Mouse (Mus musculus): ENCODE data around the gene Rpf2.

The Rpf2 gene

DNA sequence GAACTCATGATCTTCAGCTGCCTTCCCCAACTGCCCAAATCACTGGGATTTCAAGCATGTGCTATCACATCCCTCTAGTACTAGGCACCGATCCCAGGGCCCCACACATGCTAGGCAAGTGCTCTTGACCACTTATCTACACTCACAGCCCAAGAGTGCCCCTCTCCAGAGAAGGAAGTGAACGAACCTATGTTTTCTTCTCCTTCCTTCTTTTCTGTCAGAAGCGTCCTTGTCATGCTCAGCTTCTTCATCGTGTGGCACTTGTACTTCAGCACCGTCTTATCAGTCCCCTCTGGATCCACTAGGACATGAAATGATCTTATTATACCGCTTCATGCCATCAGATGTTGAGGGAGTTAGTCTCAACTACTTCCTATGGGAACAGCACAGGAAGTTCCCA is 4.1 kb upstream of the Rpf2 start:
- DNase-seq (ENCODE audit: extremely low read depth, low read depth), result peak; percentile 66

DNA sequence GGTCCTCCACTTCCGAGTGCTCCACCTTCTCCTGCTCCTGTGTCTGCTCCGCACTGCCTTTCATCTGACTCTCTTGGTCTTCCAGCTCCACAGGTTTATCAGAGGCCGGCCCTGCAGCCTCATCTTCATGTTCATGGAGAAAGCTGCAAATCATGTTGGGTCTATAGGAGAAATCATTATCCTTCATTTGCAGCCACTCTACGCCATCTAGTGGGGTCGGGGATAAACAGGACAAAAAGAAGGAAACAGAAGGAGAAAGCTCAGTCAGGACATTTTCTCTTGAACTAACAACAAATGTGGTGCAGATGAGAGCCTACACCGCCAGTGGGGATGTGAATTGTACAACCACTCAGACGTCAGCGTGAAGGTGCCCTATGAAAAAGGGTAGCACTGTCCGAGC is 2.8 kb upstream of the Rpf2 start:
- no peak for DNase-seq (ENCODE audit: extremely low read depth, low read depth)

DNA sequence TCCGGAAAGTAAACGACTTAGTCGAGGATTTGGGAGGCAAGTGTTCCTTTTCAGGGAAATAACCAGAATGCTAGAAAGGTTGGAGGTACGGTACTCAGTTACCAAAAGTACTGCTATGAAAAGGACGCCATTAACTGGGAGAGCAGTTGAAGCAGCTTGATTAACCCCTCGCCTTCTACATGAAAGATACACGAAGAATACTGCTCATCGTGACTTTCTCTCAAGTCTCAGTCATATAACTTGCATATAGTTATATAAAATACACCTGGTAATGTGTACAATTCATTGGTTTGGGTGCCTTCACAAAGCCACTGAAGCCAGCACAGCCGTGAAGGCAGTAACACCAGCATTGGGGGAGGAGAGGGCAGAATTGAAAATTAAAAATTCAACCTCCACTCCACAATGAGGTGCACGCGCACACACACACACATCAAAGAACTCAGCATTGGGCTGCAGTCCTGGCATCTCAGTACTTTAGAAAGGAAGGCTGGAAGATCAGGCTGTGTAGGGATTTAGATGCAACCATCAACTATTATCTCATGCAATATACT is 405 bp upstream of the Rpf2 start:
- DNase-seq (ENCODE audit: extremely low read depth, low read depth), result no peak

DNA sequence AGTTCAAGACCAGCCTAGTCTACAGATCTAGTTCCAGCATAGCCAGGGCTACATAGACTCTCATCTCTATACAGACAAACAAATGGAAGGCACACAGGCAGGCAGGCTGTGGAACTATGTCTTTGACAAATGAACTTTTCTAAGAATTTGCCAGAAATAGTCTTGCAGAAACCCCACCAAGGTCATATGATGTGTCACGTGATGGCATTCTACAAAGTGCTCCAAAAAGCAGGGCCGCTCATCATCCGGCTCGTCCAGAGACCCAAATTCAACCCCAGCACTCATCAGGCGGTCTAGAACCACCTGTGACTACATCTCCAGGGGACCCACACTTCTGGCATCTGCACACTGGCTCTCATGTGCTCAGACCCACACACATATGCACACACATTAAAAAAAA is 9.0 kb downstream of the Rpf2 start:
- DNase-seq (ENCODE audit: extremely low read depth, low read depth), result no peak

DNA sequence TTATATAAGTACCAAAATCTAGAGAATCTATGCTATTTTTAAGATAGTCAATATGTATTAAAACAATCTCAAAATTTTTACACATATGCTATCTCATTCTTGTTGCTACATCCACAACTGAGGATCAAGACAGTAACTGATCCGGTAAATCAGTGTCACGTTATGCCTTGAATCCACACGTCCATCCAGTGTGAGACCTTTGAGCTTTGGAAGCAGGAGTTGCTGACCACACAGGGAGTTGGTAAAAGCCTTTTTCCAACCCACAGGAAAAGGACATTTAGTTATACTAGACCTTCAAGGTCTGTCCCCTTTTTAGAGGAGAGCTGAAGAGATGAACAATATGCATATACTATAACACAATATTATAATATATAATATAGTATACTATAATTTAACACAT is 13.6 kb downstream of the Rpf2 start:
- DNase-seq (ENCODE audit: extremely low read depth, low read depth), result no peak

DNA sequence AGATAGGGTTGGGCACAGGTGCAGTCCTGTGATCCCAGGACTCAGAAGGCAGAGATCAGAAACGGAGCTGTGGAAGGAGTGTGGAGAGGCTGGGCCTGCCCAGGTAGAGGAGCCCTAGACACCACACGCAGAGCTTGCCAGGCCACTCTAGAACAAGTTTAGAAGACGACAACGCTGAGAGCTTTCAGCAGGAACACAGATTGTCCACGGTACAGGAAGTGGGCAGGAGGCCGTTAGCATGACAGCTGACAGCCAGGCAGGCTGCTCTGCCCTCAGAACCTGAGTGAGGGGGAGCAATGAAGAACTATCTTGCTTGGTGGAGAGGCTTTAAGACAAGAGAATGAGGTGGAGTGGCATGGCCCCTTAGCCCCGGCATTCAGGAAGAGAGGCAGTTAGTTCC is 14.4 kb downstream of the Rpf2 start:
- no peak for DNase-seq (ENCODE audit: extremely low read depth, low read depth)

DNA sequence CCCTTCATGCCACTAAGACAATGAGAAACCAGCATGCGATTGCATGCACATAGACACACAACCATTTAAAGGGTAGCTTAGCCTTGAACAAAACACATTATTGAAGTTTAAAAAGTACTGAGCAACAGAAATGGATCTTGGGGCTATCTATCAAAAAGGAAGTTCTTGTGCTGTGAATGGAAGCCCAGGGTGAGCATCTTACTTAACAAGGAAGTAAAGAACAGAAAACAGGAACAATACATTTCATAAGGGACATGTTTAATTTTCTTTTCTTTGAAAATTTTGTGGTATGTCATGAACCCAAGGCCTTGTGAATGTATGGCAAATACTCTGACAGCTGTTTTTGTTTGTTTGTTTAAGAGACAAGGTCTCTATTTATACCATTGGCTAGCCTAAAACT is 17.1 kb downstream of the Rpf2 start:
- peak; percentile 36 for DNase-seq (ENCODE audit: extremely low read depth, low read depth)

DNA sequence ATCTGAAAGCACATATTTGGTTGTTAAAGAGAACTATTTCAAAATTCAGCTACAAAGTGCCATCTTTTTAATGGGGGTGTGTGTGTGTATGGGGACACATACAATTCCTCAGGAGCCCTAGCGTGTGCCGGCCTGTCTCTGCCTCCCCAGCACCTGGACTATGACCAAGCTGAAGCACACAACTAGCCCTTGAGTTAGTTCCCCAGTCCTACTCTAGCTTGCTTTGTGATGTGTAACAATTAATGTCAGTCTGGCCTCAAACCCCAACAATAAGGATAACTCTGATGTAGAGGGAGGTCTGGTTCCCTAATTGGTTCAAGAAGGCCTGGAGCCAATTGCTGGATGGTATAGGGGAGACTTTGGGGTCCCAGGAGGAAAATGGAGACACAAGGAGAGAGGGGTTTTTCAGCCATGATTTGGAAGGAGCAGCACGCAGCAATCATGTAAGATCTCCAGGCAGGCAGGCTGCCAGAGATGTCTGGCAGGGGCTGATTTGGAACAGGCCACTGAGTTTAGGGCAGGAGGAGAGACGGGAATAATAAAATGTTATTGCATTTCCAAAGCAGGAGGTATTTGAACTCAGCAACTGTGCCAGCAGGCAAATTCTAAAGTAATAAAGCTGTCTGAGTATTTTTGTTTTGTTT is 19.1 kb downstream of the Rpf2 start:
- DNase-seq (ENCODE audit: extremely low read depth, low read depth), result no peak

DNA sequence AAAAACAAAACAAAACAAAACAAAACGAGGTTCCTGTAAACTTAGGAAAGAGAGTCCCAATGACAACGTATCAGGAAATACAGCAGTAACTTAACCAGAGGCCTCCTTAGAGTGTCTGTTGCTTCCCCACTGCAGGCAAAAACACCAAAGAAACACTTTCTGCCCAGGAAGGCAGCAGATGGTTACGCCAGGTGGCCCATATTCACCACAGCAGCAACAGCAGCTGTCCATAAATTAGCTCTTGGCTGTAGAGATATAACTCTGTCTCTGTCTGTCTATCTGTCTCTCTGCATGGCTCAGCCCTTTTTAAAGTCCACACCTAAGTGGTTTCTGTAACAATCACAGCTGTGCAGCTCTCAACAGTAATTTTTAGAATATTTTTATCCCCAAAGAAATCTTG is 28.0 kb downstream of the Rpf2 start:
- DNase-seq (ENCODE audit: extremely low read depth, low read depth), result no peak

DNA sequence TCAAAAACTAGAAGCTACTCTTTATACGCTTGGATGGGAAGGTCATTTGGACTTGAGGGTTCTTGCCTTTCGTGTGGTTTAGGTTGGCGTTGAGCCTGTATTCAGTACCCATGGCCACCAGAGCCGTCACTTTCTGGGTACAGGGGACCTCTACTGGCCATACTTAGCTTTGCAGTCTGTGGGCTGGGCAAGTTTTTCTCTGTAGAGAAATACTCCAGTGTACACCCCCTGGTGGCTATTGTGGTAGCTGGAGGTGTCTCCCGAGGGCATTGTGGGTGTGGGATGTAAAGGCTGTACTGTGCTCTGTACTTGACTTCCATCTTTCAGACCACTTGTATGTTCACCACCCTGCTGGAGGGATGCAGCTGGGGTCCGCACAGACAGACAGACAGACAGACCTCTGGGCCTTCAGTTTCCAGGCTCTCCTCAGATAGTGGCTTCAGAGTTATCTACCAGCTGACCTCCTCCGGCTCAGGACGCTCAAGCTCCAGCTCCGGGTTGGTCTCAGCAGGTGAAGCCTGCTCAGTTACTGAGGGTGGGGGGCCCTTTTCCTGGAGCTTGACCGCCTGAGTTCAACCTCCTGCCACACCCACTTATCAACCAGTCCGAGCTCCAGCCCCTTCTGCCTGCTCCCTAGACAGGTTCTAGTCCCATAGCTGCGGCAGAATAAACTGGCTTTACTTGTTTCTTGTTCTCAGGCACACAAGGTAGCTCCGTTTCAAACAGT is 34.2 kb downstream of the Rpf2 start:
- DNase-seq (ENCODE audit: extremely low read depth, low read depth), result peak; percentile 79

DNA sequence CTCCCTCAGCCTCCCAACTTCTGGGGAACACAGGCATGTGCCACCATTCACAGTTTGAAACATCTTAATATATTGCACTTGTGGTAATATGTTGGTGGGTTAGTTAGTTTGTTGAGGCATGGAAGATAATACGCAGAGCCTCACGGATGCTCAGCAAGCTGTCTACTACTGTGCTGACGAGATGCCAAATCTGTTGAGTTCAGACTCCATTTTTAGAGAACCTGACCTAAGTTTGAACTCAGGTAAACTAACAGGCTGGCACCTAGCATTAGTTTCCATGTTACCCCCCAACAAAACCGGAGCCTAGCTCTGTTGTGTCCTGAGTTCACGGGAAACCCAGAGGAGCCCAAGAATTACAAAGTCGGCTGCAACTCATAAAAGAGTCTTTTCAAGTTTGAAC is 51.8 kb downstream of the Rpf2 start:
- DNase-seq (ENCODE audit: extremely low read depth, low read depth), result no peak

DNA sequence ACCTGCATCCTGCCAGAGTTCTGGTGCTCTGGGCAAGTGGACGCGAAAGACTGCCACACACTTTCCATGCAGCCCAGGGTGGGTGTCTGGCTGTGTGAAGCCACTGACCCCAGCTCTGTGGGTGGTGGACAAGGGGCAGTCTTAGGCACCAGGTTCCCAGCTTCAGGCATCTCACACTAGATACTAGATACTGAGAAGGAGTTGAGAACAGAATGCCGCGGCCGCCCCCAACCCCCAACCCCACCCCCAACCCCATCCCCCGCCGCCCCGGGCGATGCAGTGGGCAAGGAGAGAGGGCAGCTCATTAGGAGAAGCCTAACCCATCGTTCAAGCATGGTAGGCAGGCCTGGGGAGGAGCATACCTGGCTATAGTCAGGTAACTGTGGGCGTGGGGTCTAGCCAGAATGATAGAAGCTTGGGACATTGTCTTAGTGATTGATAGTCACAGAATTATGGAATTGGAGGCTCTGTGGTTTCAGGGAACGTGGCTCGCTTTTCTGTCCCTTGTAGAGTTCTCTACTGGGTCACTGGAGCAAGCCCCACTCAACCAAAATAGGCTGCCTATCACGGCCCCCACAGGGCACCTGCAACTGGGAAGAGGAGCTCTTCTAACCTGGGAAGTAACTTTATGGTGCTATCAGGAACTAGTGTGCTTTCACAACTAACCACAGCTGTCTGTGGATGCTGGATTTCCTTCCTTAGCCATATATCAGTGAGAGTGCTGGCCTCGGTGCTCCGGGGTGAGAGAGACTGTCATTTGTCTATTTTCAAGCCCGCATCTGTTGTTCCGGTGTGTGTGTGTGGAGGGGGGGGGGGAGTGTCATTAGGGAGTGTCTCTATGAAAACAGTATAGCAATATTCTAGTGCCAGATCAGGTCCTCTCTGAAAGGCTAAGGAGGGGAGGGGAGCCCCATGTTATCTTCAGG is 54.6 kb downstream of the Rpf2 start:
- DNase-seq (ENCODE audit: extremely low read depth, low read depth), result peak; percentile 56

DNA sequence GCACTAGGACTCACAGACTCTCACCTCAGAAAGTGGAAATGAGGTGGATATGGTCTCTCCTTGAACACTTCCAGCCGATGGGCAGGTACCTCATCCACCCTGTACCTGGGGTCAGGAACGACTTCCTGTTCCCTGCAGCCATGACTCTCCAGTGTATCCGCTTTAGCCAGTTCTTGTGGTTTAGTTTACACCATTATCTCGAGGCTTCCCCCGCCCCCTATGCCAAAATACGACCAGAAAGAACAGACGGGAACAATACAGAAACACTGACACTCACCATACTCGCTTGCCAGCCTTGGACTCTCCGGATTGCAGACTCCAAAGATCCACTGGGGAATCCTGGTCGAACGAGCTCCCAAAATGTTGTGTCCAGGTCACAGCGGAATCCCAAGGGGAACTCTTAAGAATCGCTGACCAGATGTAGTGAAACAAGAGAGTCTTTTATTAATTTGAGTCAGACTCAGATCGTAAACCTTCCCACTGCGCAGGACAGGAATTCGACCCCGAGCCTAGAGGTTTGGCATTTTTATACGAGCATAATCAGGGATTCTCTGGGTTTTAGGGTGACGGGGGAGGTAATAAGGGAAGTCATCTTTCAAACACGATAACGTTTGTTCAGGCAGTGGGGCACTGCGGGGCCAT is 55.4 kb downstream of the Rpf2 start:
- peak; percentile 34 for DNase-seq (ENCODE audit: extremely low read depth, low read depth)

DNA sequence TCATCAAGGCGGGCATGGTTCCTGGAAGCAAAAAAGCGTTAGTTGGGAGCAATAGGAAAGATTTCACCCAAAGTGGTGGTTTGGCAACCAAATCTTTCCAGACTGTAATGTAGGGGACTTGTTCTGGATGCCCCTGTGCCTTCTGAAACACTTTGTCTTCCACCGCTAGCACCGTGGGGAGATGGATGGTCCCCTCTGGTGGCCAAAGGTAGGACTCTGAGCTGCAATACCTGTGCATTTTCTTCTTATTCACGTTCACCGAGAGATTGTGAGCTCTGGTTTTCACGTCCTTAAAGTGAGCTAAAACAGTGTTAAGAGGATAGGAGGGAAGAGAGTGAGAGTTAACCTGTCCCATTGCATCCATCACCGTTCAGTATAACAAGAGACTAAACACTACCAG is 56.0 kb downstream of the Rpf2 start:
- no peak for DNase-seq (ENCODE audit: extremely low read depth, low read depth)

DNA sequence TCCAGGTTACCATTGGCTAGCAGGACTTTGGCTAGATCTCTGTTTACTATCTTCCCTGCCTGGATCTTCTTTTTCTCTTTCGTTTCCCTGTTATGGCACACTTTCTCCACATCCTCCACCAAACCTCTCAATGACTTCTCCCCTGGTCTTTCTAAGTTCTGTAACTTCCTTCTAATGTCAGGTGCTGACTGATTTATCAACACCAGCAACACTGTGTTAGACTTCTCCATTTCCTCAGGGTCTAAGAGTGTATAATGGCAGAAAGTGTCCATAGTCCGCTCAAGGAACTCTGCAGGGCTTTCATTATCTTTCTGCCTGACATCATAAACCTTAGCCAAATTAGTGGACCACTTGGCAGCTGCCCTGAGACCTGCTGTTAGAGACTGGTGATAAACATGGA is 57.1 kb downstream of the Rpf2 start:
- peak; percentile 56 for DNase-seq (ENCODE audit: extremely low read depth, low read depth)

DNA sequence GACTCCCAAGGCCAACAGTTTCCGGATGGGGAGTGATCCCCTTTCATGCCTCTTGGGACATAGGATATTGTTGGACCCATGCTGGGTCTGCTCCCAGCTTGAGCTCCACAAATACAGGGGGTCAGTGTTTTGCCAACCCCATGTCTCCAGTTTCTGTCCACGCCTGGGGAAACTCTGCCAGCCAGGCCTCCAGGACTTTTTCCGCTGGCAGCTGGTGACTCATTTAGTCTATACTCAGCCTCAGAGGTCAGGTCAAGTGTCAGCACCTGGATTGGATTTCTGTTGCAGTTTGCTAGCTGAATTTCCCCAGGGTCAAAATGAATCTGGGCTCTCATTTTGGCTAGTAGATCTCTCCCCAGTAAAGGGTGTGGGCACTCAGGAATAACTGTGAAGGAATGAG is 58.0 kb downstream of the Rpf2 start:
- no peak for DNase-seq (ENCODE audit: extremely low read depth, low read depth)

DNA sequence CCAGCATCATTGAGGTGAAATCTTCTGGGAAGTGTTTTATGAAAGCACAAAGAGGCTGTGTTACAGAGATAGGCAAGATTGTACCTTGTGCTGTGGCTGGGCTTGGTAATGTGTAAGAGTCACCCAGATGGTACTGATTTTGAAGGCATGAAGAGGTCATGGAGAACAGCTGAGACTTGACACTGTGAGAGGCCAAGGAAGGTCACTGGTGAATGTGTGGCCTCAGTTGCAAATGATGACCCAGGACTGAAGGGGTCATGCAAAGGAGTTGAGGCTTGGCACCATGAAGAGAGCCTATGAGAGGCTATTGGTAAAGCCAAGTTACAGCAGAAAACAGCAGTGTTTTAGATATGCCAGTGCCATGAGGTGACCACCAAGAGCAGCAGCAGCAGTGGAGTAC is 60.9 kb downstream of the Rpf2 start:
- no peak for DNase-seq (ENCODE audit: extremely low read depth, low read depth)

DNA sequence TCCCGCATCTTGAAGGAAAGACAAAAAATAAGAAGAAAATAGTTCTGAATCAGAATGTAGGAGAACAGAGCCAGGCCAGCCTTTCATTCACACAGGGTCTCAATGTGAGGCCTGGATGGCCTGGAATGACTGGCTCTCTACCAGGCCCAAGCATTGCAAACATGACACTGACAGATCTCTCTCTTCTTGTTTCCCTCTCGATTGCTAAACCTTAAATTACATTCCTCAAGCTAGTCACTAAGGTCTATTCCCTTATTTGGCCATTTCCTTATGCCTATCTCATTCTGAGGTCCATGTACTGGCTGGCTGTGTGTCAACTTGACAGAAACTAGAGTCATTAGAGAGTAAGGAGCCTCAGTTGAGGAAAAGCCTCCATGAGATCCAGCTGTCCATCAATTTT is 66.8 kb downstream of the Rpf2 start:
- DNase-seq (ENCODE audit: extremely low read depth, low read depth), result no peak

DNA sequence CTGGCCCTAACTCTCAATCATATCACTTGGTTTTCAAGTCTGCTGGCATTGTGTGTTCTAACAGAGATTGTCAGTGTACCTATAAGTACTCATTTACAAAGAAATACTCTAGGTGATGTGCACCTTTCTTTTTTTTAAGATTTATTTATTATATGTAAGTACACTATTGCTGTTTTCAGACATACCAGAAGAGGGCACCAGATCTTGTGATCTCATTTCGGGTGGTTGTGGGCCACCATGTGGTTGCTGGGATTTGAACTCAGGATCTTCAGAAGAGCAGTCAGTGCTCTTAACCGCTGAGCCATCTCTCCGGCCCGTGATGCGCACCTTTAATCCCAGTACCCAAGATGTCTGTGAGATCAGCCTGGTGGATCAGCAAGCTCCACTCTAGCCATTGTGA is 67.7 kb downstream of the Rpf2 start:
- peak; percentile 35 for DNase-seq (ENCODE audit: extremely low read depth, low read depth)

DNA sequence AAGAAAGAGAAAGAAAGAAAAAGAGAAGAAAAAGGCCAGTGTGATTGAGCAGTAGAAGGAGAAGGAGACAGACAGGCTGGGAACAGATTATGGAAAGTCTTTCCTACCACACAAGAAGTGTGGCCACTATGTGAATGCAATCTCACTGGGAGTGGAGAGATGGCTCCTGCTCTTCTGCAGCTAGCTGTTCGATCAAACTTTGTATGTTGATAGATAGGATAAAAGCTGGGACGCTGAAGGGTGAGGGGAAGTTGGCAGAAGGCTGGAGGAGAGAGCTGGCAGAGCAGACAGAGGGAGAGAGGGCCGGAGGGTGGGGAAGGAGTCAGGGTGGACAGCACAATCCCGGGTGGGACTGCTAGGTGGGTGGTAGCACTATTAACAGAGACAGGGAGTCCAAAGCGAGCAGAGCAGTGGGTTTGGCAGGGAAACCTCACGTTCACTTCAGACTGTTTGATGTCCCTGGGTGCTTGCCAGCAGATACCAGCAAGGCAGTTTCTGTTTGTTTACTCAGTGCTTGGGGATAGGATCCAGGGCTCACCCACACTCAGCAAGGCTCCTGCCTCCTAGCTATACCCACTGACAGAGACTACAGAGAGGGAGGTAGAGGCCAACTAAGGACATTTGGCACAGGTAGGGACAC is 69.4 kb downstream of the Rpf2 start:
- no peak for DNase-seq (ENCODE audit: extremely low read depth, low read depth)

All from MEL-GATA-1-ER (cell line).